Comparison of ENCODE assay signal across 17 mouse cellular contexts in the genomic region with DNA sequence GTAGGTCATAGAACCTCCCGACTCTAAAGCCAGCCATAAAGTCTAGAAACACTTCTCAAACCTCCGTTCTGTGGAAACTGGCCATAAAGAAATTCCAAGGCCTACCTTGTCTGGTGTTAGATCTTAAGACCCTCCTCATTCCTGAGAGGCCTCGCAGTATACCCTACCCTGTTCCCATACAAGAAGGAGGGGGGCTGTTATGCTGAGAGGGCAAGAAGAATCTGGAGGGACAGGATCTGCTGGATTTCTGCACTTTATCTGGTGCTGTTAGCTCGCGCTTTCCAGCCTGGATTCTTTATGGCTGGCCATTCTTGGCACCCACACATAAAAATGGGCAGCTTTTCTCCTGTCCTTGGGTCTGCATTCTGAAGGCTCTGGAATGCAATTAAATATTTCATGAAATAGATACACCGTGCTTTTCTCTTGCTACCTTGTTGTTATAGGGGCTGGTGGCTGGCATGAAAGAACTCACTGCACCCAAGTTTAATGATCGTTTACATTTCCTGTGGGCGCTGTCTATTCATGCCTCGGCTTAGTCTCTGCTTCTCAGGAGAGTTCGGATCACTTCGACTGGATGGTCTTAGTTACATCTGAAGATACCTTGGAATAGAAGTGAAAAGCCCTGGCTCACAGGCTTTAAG. TPM values are rescaled to one million over a fixed set of nuclear protein-coding genes. Genes with fewer than 3 reads are reported as not detected.
DNase-seq lines count a peak whose midpoint lies in the region; ATAC-seq lines count a peak whose summit lies in the region.
"Had no signal": no experiment of that assay in that cellular context is flagged by ENCODE, and none has a peak within 500 bp of the region (broad histone marks: within the 10 kb centered on the region; RNA-seq: fewer than 3 reads in every experiment).

No protein-coding gene starts in this region.

- H3K4me3 ChIP-seq in heart, embryonic 15.5 days = no peak overlapping the region
- H3K4me3 ChIP-seq in embryonic facial prominence, embryonic 14.5 days (ENCODE audit: low read depth, low read length) = no peak overlapping the region
- H3K4me3 ChIP-seq: midbrain, embryonic 13.5 days had no signal

- no peak for ATAC-seq in heart, embryonic 15.5 days (replicated peaks; ENCODE audit: insufficient number of reproducible peaks, insufficient read depth, low FRiP score, low read depth)
- peak; percentile 83 for ATAC-seq in embryonic facial prominence, embryonic 14.5 days (ENCODE audit: low read depth)
- no peak for ATAC-seq in cerebellum, adult (ENCODE audit: insufficient number of reproducible peaks, low FRiP score, low TSS enrichment)
- ATAC-seq: midbrain, embryonic 13.5 days had no signal

- H3K9ac ChIP-seq in heart, embryonic 15.5 days = no peak overlapping the region
- H3K9ac ChIP-seq in embryonic facial prominence, embryonic 14.5 days (ENCODE audit: low read depth, low read length) = no peak overlapping the region
- H3K9ac ChIP-seq: liver, embryonic 14.5 days; midbrain, embryonic 13.5 days had no signal

- no peak overlapping the region for H3K4me2 ChIP-seq in heart, embryonic 15.5 days
- H3K4me2 ChIP-seq in embryonic facial prominence, embryonic 14.5 days (ENCODE audit: low read depth, low read length) = no peak overlapping the region
- H3K4me2 ChIP-seq: midbrain, embryonic 13.5 days had no signal

- peaks cover 4% of the 10 kb centered on the region; the same call in 1 of the 2 replicates for H3K4me1 ChIP-seq in heart, embryonic 15.5 days (replicated peaks)
- no peaks in the 10 kb centered on the region; the same call in 1 of the 2 replicates for H3K4me1 ChIP-seq in embryonic facial prominence, embryonic 14.5 days (ENCODE audit: control insufficient read depth, insufficient read depth, low read length)

- H3K27me3 ChIP-seq in heart, embryonic 15.5 days = no peaks in the 10 kb centered on the region
- no peaks in the 10 kb centered on the region for H3K27me3 ChIP-seq in embryonic facial prominence, embryonic 14.5 days (replicated peaks; ENCODE audit: control insufficient read depth, insufficient read depth, low read length)
- H3K27me3 ChIP-seq: midbrain, embryonic 13.5 days had no signal

- H3K27ac ChIP-seq in heart, embryonic 15.5 days = peak overlapping the region; percentile 15; the same call in 1 of the 2 replicates
- H3K27ac ChIP-seq in embryonic facial prominence, embryonic 14.5 days (replicated peaks; ENCODE audit: low read depth, low read length) = peak overlapping the region; percentile 53; the same call in 1 of the 2 replicates
- H3K27ac ChIP-seq: liver, embryonic 14.5 days; midbrain, embryonic 13.5 days had no signal

- H3K36me3 ChIP-seq in heart, embryonic 15.5 days = no peaks in the 10 kb centered on the region
- H3K36me3 ChIP-seq in embryonic facial prominence, embryonic 14.5 days (ENCODE audit: control insufficient read depth, insufficient read depth, low read length) = no peaks in the 10 kb centered on the region
- H3K36me3 ChIP-seq: midbrain, embryonic 13.5 days had no signal

- 67% methylated on average over 11 of the region's 11 CpGs for WGBS in heart, embryonic 15.5 days
- WGBS in embryonic facial prominence, embryonic 14.5 days = 67% methylated on average over 11 of the region's 11 CpGs

- DNase-seq in heart, adult 18-20 months = no peak
- peak; percentile 71 for DNase-seq in embryonic facial prominence, embryonic 14.5 days (ENCODE audit: low spot score)
- peak; percentile 41 for DNase-seq in kidney, postnatal 14 days
- DNase-seq in lung, postnatal 4 days = peak; percentile 35 to 38
- DNase-seq in right cerebral cortex, adult 2 months (ENCODE audit: low spot score in 2 of 2) = no peak
- DNase-seq in left cerebral cortex, postnatal 10 days (ENCODE audit: extremely low spot score in 1 of 2, low spot score in 2 of 2) = no peak
- DNase-seq: adrenal gland, postnatal 10 days; cerebellum, postnatal 36 days; heart, postnatal 14 days; layer of hippocampus, adult 9-11 months; spleen, adult 18-20 months; thymus, adult 18-20 months had no signal

- intact Hi-C loops in left cerebral cortex, postnatal 10 days (cut with DNase I) = no loop called here

- no peaks in the 10 kb centered on the region for H3K9me3 ChIP-seq in heart, embryonic 15.5 days (replicated peaks)
- H3K9me3 ChIP-seq in embryonic facial prominence, embryonic 14.5 days (ENCODE audit: control insufficient read depth, low read length) = no peaks in the 10 kb centered on the region
- H3K9me3 ChIP-seq: midbrain, embryonic 13.5 days had no signal

RNA-seq across cellular contexts. Expression of a gene that starts 39.1 kb away (rescaled TPM):
- 12.1 and 14.7 TPM in 2 replicates for polyA plus RNA-seq in heart, embryonic 15.5 days (2015; fragmentation: Nextera tagmentation; extraction: Ambion mirVana)
- 1 to 10 TPM; 1.0 to 1.6 TPM for total RNA-seq in heart, adult 18-20 months (2021)
- 19.2 and 22.0 TPM in 2 replicates for polyA plus RNA-seq in embryonic facial prominence, embryonic 14.5 days (2014; fragmentation: Nextera tagmentation; extraction: Ambion mirVana)
- total RNA-seq in left cerebral cortex, postnatal 10 days (2021) = 10 to 100 TPM; 22.0 to 22.5 TPM
- total RNA-seq: granulocyte monocyte progenitor cell, adult 5-6 weeks had no signal

Comparison
In these comparisons a context has a peak if more than half of its experiments do, and no peak if none do; other contexts are left out.
1. DNase-seq: peak in embryonic facial prominence, embryonic 14.5 days (single experiment), kidney, postnatal 14 days (single experiment) and lung, postnatal 4 days (2 of 2); none in heart, adult 18-20 months (0 of 2), right cerebral cortex, adult 2 months (0 of 2) and left cerebral cortex, postnatal 10 days (0 of 2).
2. RNA of a gene that starts 39.1 kb away (total RNA-seq): 22.0 to 22.5 TPM in left cerebral cortex, postnatal 10 days; 1.0 to 1.6 TPM in heart, adult 18-20 months; every median in the first group is over 4 times any median in the second.